ENCODE assay signal across 15 mouse cellular contexts in genomic region chr6:61273430-61273829, GRCm38 (mm10).
"Had no signal": no experiment of that assay in that cellular context is flagged by ENCODE, and none has a peak within 500 bp of the region (broad histone marks: within the 10 kb centered on the region; RNA-seq: fewer than 3 reads in every experiment).

No protein-coding gene starts in this region.

- H3K27ac ChIP-seq: midbrain, embryonic 13.5 days; midbrain, embryonic 15.5 days; neural tube, embryonic 12.5 days had no signal

- H3K4me2 ChIP-seq: lung, embryonic 14.5 days; midbrain, embryonic 11.5 days; midbrain, embryonic 13.5 days; midbrain, embryonic 15.5 days; neural tube, embryonic 12.5 days had no signal

- H3K27me3 ChIP-seq: megakaryocyte, embryonic 14.5 days; midbrain, embryonic 13.5 days; midbrain, embryonic 15.5 days; neural tube, embryonic 12.5 days had no signal

- DNase-seq: lung, adult 18-20 months; lung, embryonic 14.5 days; lung, postnatal 10 days; lung, postnatal 4 days; right cerebral cortex, postnatal 25 days; right cerebral cortex, postnatal 4 days; spleen, adult 18-20 months; thymus, adult 18-20 months; thymus, postnatal 14 days; thymus, postnatal 36 days had no signal

- H3K4me3 ChIP-seq: megakaryocyte, embryonic 14.5 days; midbrain, embryonic 13.5 days; midbrain, embryonic 15.5 days; neural tube, embryonic 12.5 days had no signal

- H3K9ac ChIP-seq: lung, embryonic 14.5 days; midbrain, embryonic 13.5 days; midbrain, embryonic 15.5 days; neural tube, embryonic 12.5 days had no signal

- ATAC-seq: midbrain, embryonic 13.5 days; midbrain, embryonic 15.5 days had no signal

- H3K4me1 ChIP-seq: midbrain, embryonic 13.5 days; neural tube, embryonic 12.5 days had no signal

- H3K36me3 ChIP-seq: midbrain, embryonic 13.5 days; midbrain, embryonic 15.5 days; neural tube, embryonic 12.5 days had no signal

- H3K9me3 ChIP-seq: megakaryocyte, embryonic 14.5 days; midbrain, embryonic 13.5 days; midbrain, embryonic 15.5 days; neural tube, embryonic 12.5 days had no signal
